Mouse (Mus musculus): ENCODE data around the gene Rrp36.

Gene Rrp36

GRCm38 (mm10) chr17:46673850-46674529 lies at the start of gene Rrp36:
Gene Rrp36, minus strand, starts transcription at chr17:46674352.
- DNase-seq (ENCODE audit: low spot score in 2 of 2) = peak; percentile 91

DNA sequence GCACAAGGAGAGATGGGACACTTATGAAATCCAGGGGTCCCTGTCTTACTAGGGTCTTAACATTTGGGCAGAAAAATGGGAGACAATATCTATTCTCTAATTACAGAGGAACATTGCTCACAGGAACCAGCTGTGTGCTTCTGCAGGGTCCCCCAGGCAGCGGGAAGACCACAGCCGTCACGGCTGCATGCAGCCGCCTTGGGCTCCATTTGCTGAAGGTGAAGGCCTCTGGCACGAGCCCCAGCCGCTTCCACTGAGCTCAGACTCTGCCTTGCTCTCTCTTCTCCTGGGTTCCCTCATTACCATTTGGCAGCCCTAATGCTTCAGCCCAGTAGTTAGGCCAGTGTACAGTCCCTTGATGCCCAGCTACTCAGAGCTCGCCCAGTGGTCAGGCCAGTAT lies 46.9 kb upstream of the Rrp36 start:
- DNase-seq (ENCODE audit: low spot score in 2 of 2) = no peak

GRCm38 (mm10) chr17:46714756-46715481 lies 40.8 kb upstream of the Rrp36 start:
- no peak for DNase-seq (ENCODE audit: low spot score in 2 of 2)

DNA sequence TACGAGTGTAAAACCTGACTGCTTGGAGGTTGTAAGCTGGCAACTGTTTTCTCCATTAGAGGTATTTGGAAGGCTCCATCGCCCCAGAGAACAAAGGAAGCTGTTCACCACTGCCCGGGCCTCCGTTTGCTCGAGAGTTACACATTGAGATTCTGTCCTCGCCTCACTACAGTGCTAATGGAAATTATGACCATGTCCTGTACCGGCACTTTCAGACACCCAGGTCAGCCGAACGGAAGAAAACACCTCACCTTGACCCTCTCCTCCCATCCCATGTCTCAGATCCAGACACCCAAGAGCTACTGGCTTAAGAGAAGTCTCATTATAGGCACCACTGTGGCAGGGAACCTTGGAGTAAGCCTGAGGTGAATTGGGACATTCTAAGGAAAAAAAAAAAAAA lies 39.7 kb upstream of the Rrp36 start:
- no peak for DNase-seq (ENCODE audit: low spot score in 2 of 2)

DNA sequence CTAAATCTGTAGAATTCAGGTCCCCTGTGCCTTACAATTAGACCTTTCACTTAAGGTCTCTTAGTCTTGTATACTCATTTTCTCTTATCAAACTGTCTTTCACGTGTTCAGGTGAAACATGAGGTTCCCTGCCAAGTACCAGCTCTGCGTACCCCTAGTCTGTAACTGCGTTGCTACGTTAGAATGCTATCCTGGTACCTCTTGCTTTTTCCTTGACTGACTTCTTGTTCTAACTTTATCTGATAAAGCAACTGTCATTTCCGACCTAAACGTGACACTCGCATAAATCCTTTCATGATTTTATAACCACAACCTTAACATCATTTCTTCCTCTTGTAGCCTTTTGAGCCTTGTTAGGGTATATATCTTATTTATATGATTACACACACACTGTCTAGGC lies 38.3 kb upstream of the Rrp36 start:
- DNase-seq (ENCODE audit: low spot score in 2 of 2) = no peak

DNA sequence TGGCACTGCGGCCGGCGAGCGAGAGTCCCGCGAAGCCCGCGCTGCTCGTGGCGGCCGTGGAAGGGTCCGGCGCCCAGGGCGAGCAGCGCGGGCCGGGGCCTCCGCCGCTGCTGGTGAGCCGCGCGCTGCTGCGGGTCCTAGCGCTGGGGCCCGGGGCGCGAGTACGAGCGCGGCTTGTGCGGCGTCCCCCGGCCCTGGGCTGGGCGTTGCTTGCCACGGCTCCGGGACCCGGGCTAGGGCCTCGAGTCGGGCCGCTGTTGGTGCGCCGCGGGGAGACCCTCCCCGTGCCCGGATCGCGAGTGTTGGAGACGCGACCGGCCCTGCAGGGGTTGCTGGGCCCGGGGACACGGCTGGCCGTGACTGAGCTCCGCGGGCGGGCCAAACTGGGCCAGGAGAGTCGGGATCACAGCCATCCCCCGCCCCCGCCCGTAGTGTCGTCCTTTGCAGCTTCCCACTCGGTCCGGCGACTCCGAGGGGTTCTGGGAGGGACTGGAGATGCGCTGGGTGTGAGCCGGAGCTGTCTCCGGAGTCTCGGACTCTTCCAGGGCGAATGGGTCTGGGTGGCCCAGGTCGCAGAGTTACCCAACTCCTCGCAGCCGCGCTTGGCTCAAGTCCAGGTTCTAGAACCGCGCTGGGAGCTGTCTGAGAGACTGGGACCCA lies 37.6 kb upstream of the Rrp36 start:
- no peak for DNase-seq (ENCODE audit: low spot score in 2 of 2)

DNA sequence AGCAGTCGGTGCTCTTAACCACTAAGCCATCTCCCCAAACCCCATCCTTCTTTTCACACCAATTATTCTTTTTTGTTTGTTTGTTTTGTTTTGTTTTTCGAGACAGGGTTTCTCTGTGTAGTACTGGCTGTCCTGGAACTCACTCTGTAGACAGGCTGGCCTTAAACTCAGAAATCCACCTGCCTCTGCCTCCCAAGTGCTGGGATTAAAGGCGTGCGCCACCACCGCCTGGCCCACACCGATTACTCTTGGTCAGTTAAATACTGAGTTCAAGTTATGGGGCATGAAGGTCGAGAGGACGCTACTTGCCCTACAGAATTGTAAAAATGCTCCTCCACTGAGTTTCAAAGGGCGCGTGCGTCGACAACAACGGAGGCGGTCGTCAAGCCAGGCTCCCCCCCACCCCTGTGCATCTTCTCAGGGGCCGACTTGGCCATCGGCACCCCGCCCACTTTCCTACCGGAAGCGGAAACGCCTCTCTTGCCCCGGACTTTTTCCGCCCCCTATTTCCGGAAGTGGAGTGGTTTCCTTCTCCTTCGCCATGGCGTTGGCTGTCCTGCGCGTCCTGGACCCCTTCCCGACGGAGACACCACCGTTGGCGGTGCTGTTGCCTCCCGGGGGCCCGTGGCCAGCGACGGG lies 36.9 kb upstream of the Rrp36 start, which contains the start of gene Pex6:
TSS of gene Pex6 (plus strand) at position 505 of the 639 bp plus-strand sequence.
- DNase-seq (ENCODE audit: low spot score in 2 of 2) = peak; percentile 94

DNA sequence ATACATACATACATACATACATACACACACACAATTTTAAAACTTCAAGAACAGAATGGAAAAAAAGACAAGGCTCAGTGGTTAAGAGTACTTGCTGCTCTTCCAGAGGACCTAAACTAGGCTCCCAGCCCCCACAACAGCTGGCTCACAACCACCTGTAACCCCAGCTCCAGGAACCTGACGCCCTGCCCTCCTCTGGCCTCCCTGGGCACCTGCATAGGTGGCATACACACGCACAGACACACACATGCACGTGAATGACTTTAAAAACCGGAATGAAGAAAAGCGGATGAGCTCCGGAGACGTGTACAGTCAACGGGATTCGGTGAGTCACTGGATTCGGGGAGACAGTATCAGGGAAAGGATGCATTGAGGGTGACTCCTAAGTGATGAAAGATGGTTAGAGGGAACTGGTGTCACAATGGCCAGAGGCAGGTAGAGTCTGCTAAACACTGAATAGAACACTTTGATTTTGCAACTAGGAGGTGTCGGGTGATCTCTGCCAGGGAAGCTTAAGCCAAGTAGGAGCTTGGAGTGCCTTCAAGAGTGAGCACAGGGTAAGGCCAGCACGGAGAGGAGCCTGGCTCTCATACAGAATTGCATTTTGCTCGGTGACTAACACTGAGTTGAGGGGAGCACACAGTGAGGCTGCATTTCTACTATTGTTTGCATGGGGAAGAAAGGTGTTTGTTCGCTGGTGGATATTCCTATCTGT lies 32.4 kb upstream of the Rrp36 start:
- DNase-seq (ENCODE audit: low spot score in 2 of 2) = peak in 1 of 2 experiments; percentile 36

GRCm38 (mm10) chr17:46704887-46705835 lies 31.0 kb upstream of the Rrp36 start, which contains the start of gene Ppp2r5d:
Gene Ppp2r5d, minus strand, starts transcription at chr17:46705111.
- DNase-seq (ENCODE audit: low spot score in 2 of 2) = peak; percentile 98 to 99

- DNase-seq (ENCODE audit: low spot score in 2 of 2) = no peak
These were observed 30.1 kb upstream of the Rrp36 start for GRCm38 (mm10) chr17:46703971-46704886.

DNA sequence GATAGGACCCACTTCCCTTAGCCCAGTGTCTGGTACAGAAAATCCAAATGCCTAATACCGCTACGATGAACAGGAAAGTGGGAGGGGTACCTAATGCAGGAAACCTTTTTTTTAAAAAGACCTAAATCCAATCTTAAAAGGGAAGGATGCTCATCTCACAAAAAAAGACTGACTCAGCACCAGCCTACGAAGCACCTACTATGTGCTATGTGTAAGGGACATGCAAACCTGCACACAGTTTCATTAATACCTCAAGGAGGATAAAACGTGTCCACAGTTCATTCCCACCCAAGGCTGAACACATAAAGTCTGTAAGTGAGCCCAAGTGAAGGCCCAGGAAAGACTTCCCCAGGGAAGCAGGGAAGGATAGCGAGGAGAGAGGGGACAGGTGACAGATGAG lies 28.4 kb upstream of the Rrp36 start:
- no peak for DNase-seq (ENCODE audit: low spot score in 2 of 2)

DNA sequence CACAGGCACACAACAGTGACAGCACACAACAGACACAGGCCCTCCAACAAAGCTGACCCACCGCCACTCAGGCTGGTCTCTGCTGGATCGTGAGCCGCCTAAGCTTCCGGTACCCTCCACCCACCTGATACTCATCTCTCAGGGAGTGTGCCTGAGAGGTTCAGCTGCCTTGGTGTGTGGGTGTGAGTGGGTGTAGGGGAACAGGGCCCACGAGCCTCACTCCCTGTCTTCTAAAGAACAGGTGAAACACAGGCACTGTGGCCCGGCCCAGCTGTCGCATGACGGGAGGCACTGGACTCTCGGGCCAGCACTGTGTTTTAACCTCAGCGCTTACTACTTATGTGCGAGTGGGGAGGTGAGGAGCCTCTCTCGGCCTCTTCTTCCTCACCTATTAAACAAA lies 27.9 kb upstream of the Rrp36 start:
- no peak for DNase-seq (ENCODE audit: low spot score in 2 of 2)

DNA sequence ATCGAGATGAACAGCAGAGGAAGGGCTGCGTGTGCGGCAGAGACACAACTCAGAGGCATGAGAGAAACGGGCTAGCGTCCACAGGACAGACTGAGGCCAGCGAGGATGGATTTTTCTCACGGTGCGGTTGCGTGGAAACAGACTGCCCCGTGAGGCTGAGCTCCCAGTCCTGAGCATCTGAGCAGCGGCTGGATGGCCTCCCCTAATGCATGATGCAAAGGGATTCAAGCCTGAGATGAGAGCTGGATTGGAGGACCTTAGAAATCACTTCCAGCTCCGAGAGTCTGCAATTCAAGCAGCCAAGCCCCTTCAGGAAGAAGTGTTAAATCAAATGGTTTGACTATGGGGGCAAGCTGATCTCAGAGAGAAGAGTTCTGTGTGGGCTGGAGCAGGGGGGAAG lies 27.3 kb upstream of the Rrp36 start:
- DNase-seq (ENCODE audit: low spot score in 2 of 2) = no peak

DNA sequence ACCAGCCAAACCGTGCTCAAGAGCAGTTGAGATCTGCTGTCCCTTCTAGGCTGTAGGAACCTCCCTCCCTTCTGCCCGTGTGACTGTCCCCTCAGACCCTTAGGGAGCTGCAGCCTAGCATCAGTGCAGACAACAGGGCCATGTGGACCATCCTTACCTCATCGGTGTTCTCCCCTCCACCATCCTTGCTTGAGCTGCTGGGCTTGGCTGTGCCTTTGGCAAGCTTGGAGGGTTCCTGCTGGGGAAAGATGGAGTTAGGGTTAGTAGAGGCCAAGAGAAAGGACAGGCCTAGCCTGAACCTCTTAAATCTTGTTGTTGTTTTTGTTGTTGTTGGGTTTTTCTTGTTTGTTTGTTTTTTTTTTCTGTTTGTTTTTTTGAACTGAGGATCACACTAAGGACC lies 25.8 kb upstream of the Rrp36 start:
- DNase-seq (ENCODE audit: low spot score in 2 of 2) = no peak

DNA sequence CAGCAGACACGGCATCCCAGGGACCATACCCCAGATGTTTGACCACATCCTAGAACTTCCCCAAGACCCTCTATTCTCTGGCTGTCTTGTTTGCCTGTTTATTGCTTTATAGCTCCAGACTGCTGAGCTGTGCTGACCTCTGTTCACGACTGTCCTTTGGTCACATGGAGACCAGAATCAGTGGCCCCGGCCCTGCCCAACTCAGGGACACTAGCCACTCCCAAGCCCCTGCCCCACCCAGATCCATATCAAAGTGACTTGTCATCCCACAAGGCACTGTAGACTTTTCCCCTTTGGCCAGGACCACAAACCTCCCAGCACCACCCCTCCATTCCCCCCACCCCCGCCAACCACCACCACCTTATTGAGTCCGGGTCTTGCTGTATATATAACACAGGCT lies 25.1 kb upstream of the Rrp36 start:
- no peak for DNase-seq (ENCODE audit: low spot score in 2 of 2)

- no peak for DNase-seq (ENCODE audit: low spot score in 2 of 2)
These were observed 24.4 kb upstream of the Rrp36 start for GRCm38 (mm10) chr17:46698515-46698914.

GRCm38 (mm10) chr17:46694517-46695063 lies 20.4 kb upstream of the Rrp36 start:
- DNase-seq (ENCODE audit: low spot score in 2 of 2) = no peak

- DNase-seq (ENCODE audit: low spot score in 2 of 2) = no peak
These were observed 17.2 kb upstream of the Rrp36 start for GRCm38 (mm10) chr17:46691390-46691789.

GRCm38 (mm10) chr17:46690665-46691064 lies 16.5 kb upstream of the Rrp36 start:
- no peak for DNase-seq (ENCODE audit: low spot score in 2 of 2)

Measured in heart, adult 9 months (tissue).